Mouse (Mus musculus) ovary, adult 10 weeks (tissue): ENCODE data around the gene Tmco2. TPM values are rescaled to one million over a fixed set of nuclear protein-coding genes. Genes with fewer than 3 reads are reported as not detected.

Experiments used
- polyA plus RNA-seq: library from polyadenylated mRNA; stranded (reverse); fragments of 350-450 nt; fragmentation: Illumina TruSeq; extraction: RNeasy Lipid Tissue Mini Kit (QIAGEN cat#74804); gene quantifications from one replicate; pipeline ENCODE4 v1.2.3, GENCODE M21; 2014

Tmco2 gene
- not detected for polyA plus RNA-seq

DNA sequence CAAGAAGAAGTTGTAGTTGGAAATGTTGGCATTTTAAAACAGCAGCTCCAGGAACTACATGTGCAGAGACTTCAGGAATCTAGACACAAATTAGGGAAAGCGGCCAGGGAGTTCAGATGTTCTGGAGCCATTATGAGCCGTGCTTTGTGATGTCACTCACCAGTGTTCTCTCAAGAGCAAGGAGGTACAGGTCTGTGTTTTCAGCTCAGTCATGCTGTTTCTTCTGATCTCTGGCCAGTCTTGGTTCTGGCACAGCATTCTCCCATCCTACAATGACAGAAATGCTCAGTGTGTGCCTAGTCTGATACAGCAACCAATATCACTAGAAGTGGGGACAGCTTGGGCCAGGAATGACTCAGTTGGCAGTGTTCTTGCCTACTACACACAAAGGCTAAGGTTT, at the start of gene Tmco2:
Gene Tmco2 (minus strand): TSS at position 101 of the 400 bp plus-strand sequence.

DNA sequence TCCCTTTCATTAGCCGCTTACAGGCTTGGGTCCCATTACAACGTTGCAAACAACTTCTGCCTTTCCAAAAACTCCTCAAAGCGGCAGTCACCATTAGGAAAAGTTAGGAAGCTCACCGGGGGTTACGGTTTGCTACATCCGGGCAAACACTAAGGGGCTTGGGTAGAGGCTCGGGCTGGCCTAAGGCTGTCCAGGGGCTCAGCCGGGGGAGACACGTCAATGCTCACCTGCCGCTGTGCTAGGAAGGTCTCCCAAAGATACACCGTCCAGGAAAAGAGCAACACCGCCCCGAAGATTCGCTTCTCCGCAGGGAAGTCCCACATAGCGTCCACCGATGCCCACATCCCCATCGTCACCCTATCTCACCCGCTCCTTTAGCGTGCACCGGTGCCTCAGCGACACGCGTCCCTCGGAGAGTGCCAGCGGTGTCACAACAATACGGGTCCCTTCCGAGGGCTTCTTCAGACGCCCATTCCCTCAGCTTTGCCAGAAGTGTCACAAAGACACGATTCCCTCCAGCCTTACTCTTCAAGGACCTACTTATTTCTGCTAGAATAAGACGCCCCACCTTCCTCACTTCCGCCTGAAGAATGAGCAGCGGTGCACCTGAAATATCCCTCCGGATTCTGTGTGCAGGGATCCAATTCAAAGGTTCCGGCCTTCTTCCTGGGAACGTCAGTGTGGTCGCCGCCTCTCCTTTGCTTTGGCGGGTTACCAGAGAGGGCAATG, 11.2 kb downstream of the Tmco2 start, which contains the start of gene Zmpste24:
Gene Zmpste24 (minus strand): TSS at position 592 of the 729 bp plus-strand sequence.

Other genes starting within 250 kb of the Tmco2 start
- 14.0 TPM for gene Exo5, start 184.2 kb downstream of the Tmco2 start, polyA plus RNA-seq
- gene Zfp69, start 157.5 kb downstream of the Tmco2 start, polyA plus RNA-seq = 0.77 TPM
- gene Smap2, start 92.0 kb downstream of the Tmco2 start, polyA plus RNA-seq = 28.2 TPM
- 0.68 TPM for gene Col9a2, start 69.8 kb downstream of the Tmco2 start, polyA plus RNA-seq
- gene Zmpste24, start 11.0 kb downstream of the Tmco2 start, polyA plus RNA-seq = 196 TPM
- 53.2 TPM for gene Rlf, start 105.9 kb upstream of the Tmco2 start, polyA plus RNA-seq
- gene Gm12888, start 215.7 kb upstream of the Tmco2 start, polyA plus RNA-seq = not detected